Mouse (Mus musculus) lung, embryonic 15.5 days (tissue): ENCODE data around the gene M1ap. TPM values are rescaled to one million over a fixed set of nuclear protein-coding genes. Genes with fewer than 3 reads are reported as not detected.

ENCODE experiments used
- ATAC-seq: fragments of 200-750 bp; cut with Nextera tagmentation; 2 replicates; pipeline ENCODE4 v1.8.0; 2017; ENCODE audit warnings: moderate number of reproducible peaks, borderline replicate concordance; ENCODE audit not compliant: low FRiP score, low TSS enrichment; ENCODE audit errors: extremely low read depth
- H3K27ac ChIP-seq: fragments of 300-500 bp; sonication (generic); 2 replicates; pipeline ENCODE4 v1.5.1; 2015; ENCODE audit warnings: moderate library complexity, mild to moderate bottlenecking, inconsistent platforms
- H3K27me3 ChIP-seq: fragments of 300-500 bp; sonication (generic); 2 replicates; pipeline ENCODE4 v1.6.1; 2015; ENCODE audit warnings: inconsistent platforms
- H3K36me3 ChIP-seq: fragments of 300-500 bp; sonication (generic); 2 replicates; pipeline ENCODE4 v1.6.1; 2015; ENCODE audit warnings: inconsistent platforms
- H3K4me1 ChIP-seq: fragments of 300-500 bp; sonication (generic); 2 replicates; pipeline ENCODE4 v1.6.1; 2015; ENCODE audit warnings: inconsistent platforms
- H3K4me2 ChIP-seq: fragments of 300-500 bp; sonication (generic); 2 replicates; pipeline ENCODE4 v1.6.1; 2015; ENCODE audit warnings: inconsistent platforms, mild to moderate bottlenecking, moderate library complexity
- H3K4me3 ChIP-seq: fragments of 300-500 bp; sonication (generic); 2 replicates; pipeline ENCODE4 v1.5.1; 2015; ENCODE audit warnings: mild to moderate bottlenecking, inconsistent platforms
- H3K9ac ChIP-seq: fragments of 300-500 bp; sonication (generic); 2 replicates; pipeline ENCODE4 v1.6.1; 2015; ENCODE audit warnings: inconsistent platforms
- H3K9me3 ChIP-seq: fragments of 300-500 bp; sonication (generic); 2 replicates; pipeline ENCODE4 v1.6.1; 2016; ENCODE audit warnings: inconsistent platforms
- WGBS: fragments of 180-500 bp; shearing (Covaris S2); methylation state at CpG from one replicate; pipeline ENCODE4 v1.1.7; 2015; 5-methylcytosine and 5-hydroxymethylcytosine counted together
- polyA plus RNA-seq: library from polyadenylated mRNA; unstranded; fragments of >200 nt; fragmentation: Nextera tagmentation; extraction: Ambion mirVana; gene quantifications from 2 replicates; pipeline ENCODE4 v1.2.1, GENCODE M21; 2015

M1ap gene
- polyA plus RNA-seq, 1 experiment from 2014 or later, result 2.5 TPM

- peak overlapping the region; percentile 1; the same call in 1 of the 2 replicates for H3K4me2 ChIP-seq
- 69% methylated on average over 4 of the region's 4 CpGs for WGBS
- no peak for ATAC-seq
- H3K36me3 ChIP-seq, result no peaks in the 10 kb centered on the region
- no peak overlapping the region for H3K4me3 ChIP-seq
- H3K9ac ChIP-seq, result no peak overlapping the region
- H3K4me1 ChIP-seq, result peaks cover 9% of the 10 kb centered on the region
- H3K27me3 ChIP-seq, result no peaks in the 10 kb centered on the region
- no peaks in the 10 kb centered on the region for H3K9me3 ChIP-seq
- H3K27ac ChIP-seq, result peak overlapping the region; percentile 10; the same call in 1 of the 2 replicates
Observed at GRCm38 (mm10) chr6:82998326-82998725, 51.6 kb downstream of the M1ap start.

DNA sequence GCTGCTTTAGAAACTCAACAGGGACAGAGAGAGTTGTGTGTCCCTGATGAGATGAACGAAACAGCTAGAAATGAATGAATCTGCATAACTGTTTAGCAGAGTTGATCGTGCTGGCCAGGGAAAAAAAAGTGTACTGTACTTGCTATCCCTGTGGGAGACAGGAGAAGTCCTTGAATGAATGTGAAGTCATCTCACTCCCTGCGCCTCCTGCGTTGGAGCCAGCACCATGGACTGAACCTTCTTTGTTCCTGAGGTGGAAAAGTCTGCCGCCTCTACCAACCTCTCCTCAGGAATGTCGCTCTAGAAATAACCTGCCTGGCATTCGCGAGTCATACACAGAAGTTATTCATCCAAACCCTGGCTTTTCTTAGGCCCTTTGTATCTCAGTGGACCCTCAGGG lies 53.3 kb downstream of the M1ap start:
- H3K4me1 ChIP-seq, result peaks cover 13% of the 10 kb centered on the region
- H3K4me3 ChIP-seq, result no peak overlapping the region
- H3K9ac ChIP-seq, result no peak overlapping the region
- H3K4me2 ChIP-seq, result no peak overlapping the region
- no peak for ATAC-seq
- H3K27me3 ChIP-seq, result no peaks in the 10 kb centered on the region
- no peaks in the 10 kb centered on the region for H3K36me3 ChIP-seq
- WGBS, result 44% methylated on average over 8 of the region's 8 CpGs
- no peaks in the 10 kb centered on the region for H3K9me3 ChIP-seq
- H3K27ac ChIP-seq, result peak overlapping the region; percentile 22; the same call in 1 of the 2 replicates

- WGBS, result 92% methylated on average over 1 of the region's 1 CpGs
- Histone ChIP-seq H3K4me2 (no peak overlapping the region), H3K4me3 (no peak overlapping the region), H3K27ac (no peak overlapping the region), H3K36me3 (no peaks in the 10 kb centered on the region), H3K9me3 (no peaks in the 10 kb centered on the region), H3K27me3 (no peaks in the 10 kb centered on the region), H3K4me1 (peaks cover 5% of the 10 kb centered on the region; the same call in 1 of the 2 replicates), H3K9ac (no peak overlapping the region)
- ATAC-seq, result no peak
Observed at GRCm38 (mm10) chr6:83003082-83003481, 56.4 kb downstream of the M1ap start.

- H3K27me3 ChIP-seq, result no peaks in the 10 kb centered on the region
- 72% methylated on average over 5 of the region's 5 CpGs for WGBS
- H3K4me1 ChIP-seq, result peaks cover 5% of the 10 kb centered on the region; the same call in 1 of the 2 replicates
- H3K27ac ChIP-seq, result no peak overlapping the region
- no peak overlapping the region for H3K4me2 ChIP-seq
- no peaks in the 10 kb centered on the region for H3K36me3 ChIP-seq
- no peak overlapping the region for H3K9ac ChIP-seq
- no peak overlapping the region for H3K4me3 ChIP-seq
- ATAC-seq, result no peak
- no peaks in the 10 kb centered on the region for H3K9me3 ChIP-seq
Observed at GRCm38 (mm10) chr6:83003850-83004249, 57.1 kb downstream of the M1ap start.

GRCm38 (mm10) chr6:83004309-83004708 lies 57.6 kb downstream of the M1ap start:
- Histone ChIP-seq H3K27ac (no peak overlapping the region), H3K9ac (no peak overlapping the region), H3K36me3 (no peaks in the 10 kb centered on the region), H3K9me3 (no peaks in the 10 kb centered on the region), H3K27me3 (no peaks in the 10 kb centered on the region), H3K4me3 (no peak overlapping the region), H3K4me2 (no peak overlapping the region), H3K4me1 (peaks cover 5% of the 10 kb centered on the region; the same call in 1 of the 2 replicates)
- 57% methylated on average over 2 of the region's 2 CpGs for WGBS
- ATAC-seq, result no peak

DNA sequence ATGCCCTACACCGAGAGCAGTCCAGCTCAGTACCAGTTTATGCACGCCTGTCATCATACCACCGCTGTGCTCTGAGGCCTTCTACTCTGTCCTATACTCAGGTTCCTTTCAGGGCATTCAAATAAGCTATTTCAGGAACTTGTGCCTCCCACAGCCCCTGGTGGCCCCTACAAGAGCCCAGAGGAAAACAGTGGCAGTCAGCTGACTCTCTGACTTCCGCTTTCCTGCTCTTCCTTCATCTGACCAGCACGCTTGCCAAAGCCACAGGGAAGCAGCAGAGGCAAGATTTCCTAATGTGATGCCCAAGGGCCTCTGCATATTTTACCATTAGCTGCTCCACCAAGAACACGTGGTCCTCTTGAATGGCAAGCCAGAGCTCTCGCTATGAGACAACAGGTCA lies 58.2 kb downstream of the M1ap start:
- H3K4me1 ChIP-seq, result peaks cover 5% of the 10 kb centered on the region; the same call in 1 of the 2 replicates
- no peaks in the 10 kb centered on the region for H3K27me3 ChIP-seq
- H3K4me2 ChIP-seq, result no peak overlapping the region
- no peaks in the 10 kb centered on the region for H3K36me3 ChIP-seq
- ATAC-seq, result no peak; the same call in 1 of the 2 replicates
- no peaks in the 10 kb centered on the region for H3K9me3 ChIP-seq
- no peak overlapping the region for H3K27ac ChIP-seq
- no peak overlapping the region for H3K9ac ChIP-seq
- no peak overlapping the region for H3K4me3 ChIP-seq
- WGBS, result 45% methylated on average over 7 of the region's 7 CpGs

- no peak for ATAC-seq
- H3K27ac ChIP-seq, result no peak overlapping the region
- WGBS, result 73% methylated on average over 10 of the region's 10 CpGs
Observed at GRCm38 (mm10) chr6:83005444-83006011, 58.8 kb downstream of the M1ap start.

GRCm38 (mm10) chr6:83006114-83006513 lies 59.4 kb downstream of the M1ap start:
- Histone ChIP-seq H3K4me1 (peaks cover 10% of the 10 kb centered on the region; the same call in 1 of the 2 replicates), H3K27me3 (no peaks in the 10 kb centered on the region), H3K4me2 (no peak overlapping the region), H3K9ac (no peak overlapping the region), H3K9me3 (no peaks in the 10 kb centered on the region), H3K36me3 (no peaks in the 10 kb centered on the region), H3K27ac (no peak overlapping the region), H3K4me3 (no peak overlapping the region)
- ATAC-seq, result no peak
- 85% methylated on average over 6 of the region's 6 CpGs for WGBS

More at GRCm38 (mm10) chr6:83005444-83006011, 58.8 kb downstream of the M1ap start:
- Histone ChIP-seq H3K9ac (no peak overlapping the region), H3K27me3 (no peaks in the 10 kb centered on the region), H3K36me3 (no peaks in the 10 kb centered on the region), H3K9me3 (no peaks in the 10 kb centered on the region), H3K4me3 (no peak overlapping the region), H3K4me1 (peaks cover 10% of the 10 kb centered on the region; the same call in 1 of the 2 replicates), H3K4me2 (no peak overlapping the region)

- 37% methylated on average over 3 of the region's 3 CpGs for WGBS
- H3K9me3 ChIP-seq, result no peaks in the 10 kb centered on the region
- no peak overlapping the region for H3K27ac ChIP-seq
- H3K36me3 ChIP-seq, result no peaks in the 10 kb centered on the region
- ATAC-seq, result no peak
- no peak overlapping the region for H3K4me3 ChIP-seq
- peaks cover 10% of the 10 kb centered on the region; the same call in 1 of the 2 replicates for H3K4me1 ChIP-seq
- H3K4me2 ChIP-seq, result no peak overlapping the region
- no peaks in the 10 kb centered on the region for H3K27me3 ChIP-seq
- H3K9ac ChIP-seq, result no peak overlapping the region
Observed at GRCm38 (mm10) chr6:83008659-83009058, 62.0 kb downstream of the M1ap start.

DNA sequence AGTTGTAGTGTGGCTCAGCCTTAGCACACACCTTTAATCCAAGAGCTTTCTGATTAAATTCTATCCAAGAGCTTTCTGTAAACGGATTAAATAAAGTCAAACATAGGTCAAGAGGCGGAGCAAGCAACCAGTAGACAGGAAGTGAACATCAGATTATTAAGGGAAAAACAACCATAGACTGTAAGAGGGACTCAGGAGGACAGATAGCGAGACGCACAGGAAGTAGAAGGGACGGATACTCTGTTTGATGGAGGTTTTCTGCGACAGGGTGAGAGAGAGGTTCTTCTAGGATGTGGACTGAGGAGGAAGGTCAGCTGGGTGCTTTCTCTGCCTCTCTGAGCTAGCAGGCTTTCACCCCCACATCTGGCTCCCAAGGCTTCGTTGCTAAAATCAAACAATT lies 63.3 kb downstream of the M1ap start:
- ATAC-seq, result no peak
- H3K4me3 ChIP-seq, result no peak overlapping the region
- 28% methylated on average over 7 of the region's 7 CpGs for WGBS
- H3K4me2 ChIP-seq, result no peak overlapping the region
- no peak overlapping the region for H3K27ac ChIP-seq
- no peak overlapping the region for H3K9ac ChIP-seq
- H3K9me3 ChIP-seq, result no peaks in the 10 kb centered on the region
- 0 out of 2 replicates have a peak, but pooled peaks cover 5% of the 10 kb centered on the region for H3K4me1 ChIP-seq
- no peaks in the 10 kb centered on the region for H3K27me3 ChIP-seq
- no peaks in the 10 kb centered on the region for H3K36me3 ChIP-seq

GRCm38 (mm10) chr6:83011255-83011654 lies 64.6 kb downstream of the M1ap start:
- H3K36me3 ChIP-seq, result no peaks in the 10 kb centered on the region
- no peaks in the 10 kb centered on the region for H3K9me3 ChIP-seq
- WGBS, result 80% methylated on average over 7 of the region's 7 CpGs
- H3K4me1 ChIP-seq, result 0 out of 2 replicates have a peak, but pooled peaks cover 5% of the 10 kb centered on the region
- H3K4me3 ChIP-seq, result no peak overlapping the region
- no peak for ATAC-seq
- no peak overlapping the region for H3K27ac ChIP-seq
- no peak overlapping the region for H3K4me2 ChIP-seq
- H3K27me3 ChIP-seq, result no peaks in the 10 kb centered on the region
- no peak overlapping the region for H3K9ac ChIP-seq

GRCm38 (mm10) chr6:83011756-83012155 lies 65.1 kb downstream of the M1ap start:
- no peak for ATAC-seq
- Histone ChIP-seq H3K27ac (no peak overlapping the region), H3K4me1 (0 out of 2 replicates have a peak, but pooled peaks cover 5% of the 10 kb centered on the region), H3K27me3 (no peaks in the 10 kb centered on the region), H3K36me3 (no peaks in the 10 kb centered on the region), H3K9me3 (no peaks in the 10 kb centered on the region), H3K4me2 (no peak overlapping the region), H3K9ac (no peak overlapping the region), H3K4me3 (no peak overlapping the region)
- WGBS, result 75% methylated on average over 6 of the region's 6 CpGs
